Mouse (Mus musculus): Measurements from ENCODE around the gene Opcml. TPM values are rescaled to one million over a fixed set of nuclear protein-coding genes. Genes with fewer than 3 reads are reported as not detected.

Opcml gene
- total RNA-seq, 2 experiments from 2014 or later: 1.0 to 1.5 TPM

DNA sequence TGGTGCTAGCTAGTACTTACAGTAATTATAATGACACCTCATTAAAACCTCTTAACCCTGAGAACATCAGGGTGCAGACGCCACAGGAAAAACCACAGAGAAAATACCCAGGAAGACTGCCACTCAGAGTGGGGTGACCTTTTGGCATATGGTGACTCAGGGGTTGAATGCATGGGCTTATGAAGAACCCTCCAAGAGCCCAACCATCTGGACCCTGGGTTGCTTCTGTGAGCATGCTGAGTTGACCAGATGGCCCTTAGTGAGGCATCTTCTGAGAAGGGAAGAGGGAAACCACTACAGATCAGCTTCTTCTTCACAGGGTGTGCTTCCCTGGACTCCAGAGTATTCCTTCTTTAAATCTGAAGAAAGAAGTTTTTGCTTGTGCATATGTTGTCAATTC lies 418.1 kb downstream of the Opcml start:
- Histone ChIP-seq H3K4me3 (no peak overlapping the region), H3K27ac (no peak overlapping the region)
- TF ChIP-seq CTCF (IDR thresholded peaks at IDR 0.05): no peak
- intact Hi-C loops (cut with DNase I): no loop called here
- no peak for DNase-seq

DNA sequence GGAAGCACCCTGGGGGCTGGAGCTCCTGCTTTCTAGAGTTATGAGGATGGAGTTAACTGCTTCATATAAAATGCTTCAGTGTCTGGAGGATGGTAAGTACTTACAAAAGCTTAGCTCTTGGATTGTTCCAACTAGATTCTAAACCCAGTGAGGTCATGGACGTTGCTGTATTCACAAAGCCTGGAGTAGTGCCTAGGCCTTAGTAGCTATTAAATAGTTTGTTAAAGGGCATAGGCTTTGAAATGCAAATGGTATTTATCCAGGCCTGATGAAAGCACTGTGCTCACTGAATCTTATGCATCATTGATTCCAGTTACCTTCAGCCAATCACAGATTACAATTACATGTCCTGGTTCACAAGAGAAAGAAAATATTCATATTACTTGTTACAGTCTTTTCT lies 421.3 kb downstream of the Opcml start:
- intact Hi-C loops (cut with DNase I): no loop called here
- DNase-seq: no peak
- no peak overlapping the region for H3K4me3 ChIP-seq
- TF ChIP-seq CTCF (IDR thresholded peaks at IDR 0.05): no peak
- H3K27ac ChIP-seq: no peak overlapping the region

DNA sequence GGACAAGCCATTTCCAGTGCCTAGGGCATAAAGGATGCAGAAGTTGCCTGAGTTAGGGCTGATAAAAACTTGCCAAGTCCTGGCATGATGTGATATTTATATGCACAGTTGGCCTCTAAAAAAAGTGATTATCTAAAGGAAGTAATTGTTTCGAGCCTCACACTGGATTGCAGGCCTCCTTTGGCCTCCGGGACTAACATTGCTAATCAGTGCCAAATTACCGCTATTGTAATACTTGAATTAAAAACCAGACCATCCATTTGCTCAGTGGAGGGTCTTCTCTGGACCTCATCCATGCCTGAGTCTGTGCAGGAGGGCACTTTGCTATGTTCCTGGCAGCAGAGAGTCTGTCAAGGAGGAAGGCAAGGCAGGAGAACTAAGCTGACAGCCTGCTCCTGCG lies 423.3 kb downstream of the Opcml start:
- Histone ChIP-seq H3K4me3 (no peak overlapping the region), H3K27ac (no peak overlapping the region)
- TF ChIP-seq CTCF (IDR thresholded peaks at IDR 0.05): no peak
- intact Hi-C loops (cut with DNase I): no loop called here
- no peak for DNase-seq

DNA sequence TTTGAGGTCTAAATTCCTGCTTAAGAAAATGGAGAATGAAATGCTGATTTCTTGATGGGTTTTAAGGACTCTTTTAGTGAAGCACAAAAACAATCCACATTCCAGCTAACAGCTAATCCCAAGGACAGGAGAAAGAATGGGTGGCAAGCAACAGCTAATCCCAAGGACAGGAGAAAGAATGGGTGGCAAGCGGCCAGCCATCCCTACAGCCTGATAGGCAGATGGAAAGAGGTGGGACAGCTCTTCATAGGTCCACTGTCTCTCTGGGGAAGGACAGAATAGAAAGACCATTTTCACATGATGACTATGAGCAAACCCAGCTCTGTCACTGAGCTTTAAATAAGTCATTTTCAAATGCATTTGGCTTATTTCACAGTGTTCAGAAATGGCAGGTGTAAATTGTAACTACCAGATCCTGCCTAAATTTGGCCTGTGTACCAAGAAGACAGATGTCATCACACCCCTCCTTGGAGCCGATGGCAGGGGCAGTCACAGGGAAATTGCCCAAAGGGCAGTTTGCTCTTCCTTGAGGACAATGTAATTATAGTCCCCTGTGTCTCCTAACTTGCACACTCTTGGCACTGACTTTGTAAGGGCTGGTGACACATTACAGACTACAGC lies 427.6 kb downstream of the Opcml start:
- no peak for TF ChIP-seq CTCF (IDR thresholded peaks at IDR 0.05)
- DNase-seq: no peak
- H3K4me3 ChIP-seq: no peak overlapping the region
- intact Hi-C loops (cut with DNase I): no loop called here
- no peak overlapping the region for H3K27ac ChIP-seq

DNA sequence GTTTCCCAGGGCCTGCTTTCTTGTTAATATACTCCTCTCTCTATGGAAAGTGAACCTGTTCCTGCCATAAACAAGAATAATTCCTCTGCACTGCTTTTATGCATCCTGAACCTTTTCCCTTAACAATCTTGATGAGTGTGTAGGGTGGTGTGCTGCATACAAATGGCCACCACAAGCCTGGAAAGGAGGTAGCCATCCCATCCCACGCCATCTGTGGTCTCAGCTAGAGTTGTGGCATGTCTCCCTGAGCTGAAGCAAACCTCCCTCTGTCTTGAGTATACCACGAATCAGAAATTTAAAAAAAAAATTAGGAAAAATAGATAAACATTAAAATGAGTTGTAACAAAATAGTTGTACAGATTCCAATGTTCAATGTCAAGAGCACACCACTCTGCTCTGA lies 432.2 kb downstream of the Opcml start:
- no peak overlapping the region for H3K27ac ChIP-seq
- no peak for TF ChIP-seq CTCF (IDR thresholded peaks at IDR 0.05)
- intact Hi-C loops (cut with DNase I): no loop called here
- H3K4me3 ChIP-seq: no peak overlapping the region
- no peak for DNase-seq

DNA sequence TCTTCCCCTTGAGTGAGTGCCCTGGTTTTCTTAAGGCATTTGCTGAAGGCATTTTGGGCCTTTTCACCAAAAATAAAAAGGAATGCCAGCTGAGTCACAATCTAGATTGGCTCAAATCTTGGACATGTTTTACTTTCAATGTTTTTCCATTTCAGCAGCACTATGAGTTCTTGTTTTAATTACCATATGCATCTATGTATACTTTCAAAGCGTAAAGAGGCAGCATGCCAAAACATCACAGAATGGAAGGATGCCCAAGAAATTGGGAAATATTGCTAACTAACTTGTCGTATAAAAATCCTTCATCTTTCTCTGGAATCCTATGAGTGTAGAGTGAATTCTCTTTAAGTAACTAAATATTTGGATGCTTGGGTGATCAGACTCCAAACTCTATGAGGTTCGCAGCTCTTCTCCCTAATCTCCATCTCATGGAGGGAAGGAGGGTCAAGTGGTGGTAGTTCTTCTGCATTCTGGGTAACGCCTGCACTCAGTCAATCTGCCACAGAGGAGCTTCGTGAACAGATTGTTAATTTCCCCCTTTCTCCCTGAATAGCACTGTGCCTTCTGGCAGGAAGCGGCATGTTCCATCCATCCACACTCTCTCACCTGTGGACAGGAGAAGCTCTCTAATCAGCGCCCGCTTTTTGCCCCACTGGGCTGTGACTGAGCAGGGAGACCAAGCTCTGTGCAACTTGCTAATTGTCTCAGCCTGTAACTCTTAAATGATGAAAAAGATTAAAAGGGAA lies 435.4 kb downstream of the Opcml start:
- intact Hi-C loops (cut with DNase I): no loop called here
- no peak for DNase-seq
- TF ChIP-seq CTCF (IDR thresholded peaks at IDR 0.05): no peak
- Histone ChIP-seq H3K27ac (no peak overlapping the region), H3K4me3 (no peak overlapping the region)

DNA sequence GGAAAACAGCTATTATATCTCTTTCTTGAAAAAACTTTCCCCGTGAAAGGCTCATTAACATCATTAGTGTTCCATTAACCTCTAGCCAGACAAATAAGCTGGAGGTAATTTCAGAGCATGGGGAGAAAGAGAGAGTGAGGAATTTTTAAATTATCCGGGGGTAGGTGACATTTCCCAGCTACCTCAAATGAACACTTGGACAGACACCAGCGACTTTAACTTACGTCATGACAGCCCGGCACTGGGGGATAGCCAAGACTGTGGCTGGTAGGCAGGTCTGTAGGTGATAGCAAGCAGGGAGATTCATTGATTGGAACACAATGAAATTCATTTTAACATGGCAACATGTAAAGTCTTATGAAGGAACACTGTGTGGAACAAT lies 436.0 kb downstream of the Opcml start:
- no peak for TF ChIP-seq CTCF (IDR thresholded peaks at IDR 0.05)
- Histone ChIP-seq H3K4me3 (no peak overlapping the region), H3K27ac (no peak overlapping the region)
- intact Hi-C loops (cut with DNase I): no loop called here
- no peak for DNase-seq

DNA sequence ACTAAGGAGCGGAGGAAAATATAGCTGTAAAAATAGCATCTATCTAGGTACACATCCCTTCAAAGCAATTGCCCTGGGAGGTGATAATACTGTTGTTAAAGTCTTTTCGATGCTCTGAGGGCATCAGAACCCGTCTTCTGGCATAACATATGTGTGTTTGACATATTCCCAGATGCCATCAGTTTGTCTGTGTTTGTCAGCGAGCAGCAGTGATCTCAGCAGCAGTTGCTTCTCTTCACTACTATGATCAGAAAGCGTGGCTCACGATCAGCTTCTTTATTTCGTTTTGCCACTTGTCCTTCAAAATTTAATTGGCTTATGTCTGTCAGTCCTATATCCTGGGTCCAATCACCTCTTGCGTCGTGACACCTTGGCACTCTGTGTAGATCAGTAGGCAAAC lies 447.9 kb downstream of the Opcml start:
- intact Hi-C loops (cut with DNase I): no loop called here
- Histone ChIP-seq H3K27ac (no peak overlapping the region), H3K4me3 (no peak overlapping the region)
- TF ChIP-seq CTCF (IDR thresholded peaks at IDR 0.05): no peak
- no peak for DNase-seq

DNA sequence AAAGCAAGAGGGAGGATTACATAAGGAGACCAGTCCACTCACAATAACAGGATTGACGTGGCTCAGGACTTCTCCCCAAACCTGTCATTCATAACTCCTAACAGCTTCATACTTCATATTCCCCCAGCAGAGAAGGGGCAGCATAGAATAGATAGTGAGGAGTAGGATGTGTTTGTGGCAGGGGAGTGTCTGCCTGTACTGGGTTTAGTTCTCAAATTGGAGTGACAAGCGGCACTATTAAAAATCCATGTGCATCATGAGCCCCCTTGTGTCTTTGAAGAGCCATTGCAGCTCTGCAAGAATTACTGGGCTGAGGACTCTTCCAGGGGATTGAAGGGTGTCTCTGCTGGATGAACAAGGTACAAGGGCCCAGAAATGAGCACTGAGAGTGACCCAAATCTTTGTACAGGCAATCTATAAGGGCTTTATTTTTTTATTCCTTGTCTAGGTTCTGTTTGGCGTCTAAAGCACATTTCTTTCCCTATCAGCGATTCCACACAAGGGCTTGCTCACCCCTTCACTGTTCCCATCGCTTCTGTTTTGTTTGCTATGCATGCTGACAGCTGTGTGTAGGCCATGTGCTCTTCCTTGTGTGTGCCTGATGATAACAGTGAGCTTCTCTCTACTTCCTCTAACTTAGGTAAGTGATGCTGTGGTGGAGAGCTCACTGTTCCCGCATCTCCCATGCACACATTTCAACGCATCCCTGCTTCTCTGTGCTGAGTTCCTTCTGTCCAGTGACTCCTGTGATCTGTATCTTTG lies 457.3 kb downstream of the Opcml start:
- Histone ChIP-seq H3K27ac (no peak overlapping the region), H3K4me3 (no peak overlapping the region)
- peak; percentile 64 for TF ChIP-seq CTCF (IDR thresholded peaks at IDR 0.05)
- DNase-seq: no peak
- intact Hi-C loops (cut with DNase I): loop anchor here (1.0 kb wide), 2 partner anchors 834 to 838 kb away; no protein-coding TSS in a partner anchor

DNA sequence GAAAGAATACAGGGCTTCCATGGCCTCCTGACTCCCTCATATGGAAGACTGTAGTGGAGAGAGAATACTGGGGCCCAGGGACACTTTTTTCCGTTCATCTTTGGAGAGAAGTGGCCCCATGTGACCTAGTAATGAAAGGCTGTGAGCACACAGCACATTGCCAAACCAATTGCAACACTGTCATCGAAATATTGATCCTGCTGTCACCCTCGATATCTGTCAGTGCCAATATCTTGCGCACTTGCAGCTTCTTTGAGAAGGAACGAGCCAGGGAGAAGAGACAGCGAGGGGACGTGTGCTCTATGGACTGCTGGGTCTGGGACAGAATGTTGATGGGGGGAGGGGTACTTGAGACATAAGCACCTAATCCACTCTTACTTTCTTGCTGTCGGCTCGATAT lies 460.8 kb downstream of the Opcml start:
- intact Hi-C loops (cut with DNase I): no loop called here
- TF ChIP-seq CTCF (IDR thresholded peaks at IDR 0.05): no peak
- Histone ChIP-seq H3K27ac (no peak overlapping the region), H3K4me3 (no peak overlapping the region)
- no peak for DNase-seq

DNA sequence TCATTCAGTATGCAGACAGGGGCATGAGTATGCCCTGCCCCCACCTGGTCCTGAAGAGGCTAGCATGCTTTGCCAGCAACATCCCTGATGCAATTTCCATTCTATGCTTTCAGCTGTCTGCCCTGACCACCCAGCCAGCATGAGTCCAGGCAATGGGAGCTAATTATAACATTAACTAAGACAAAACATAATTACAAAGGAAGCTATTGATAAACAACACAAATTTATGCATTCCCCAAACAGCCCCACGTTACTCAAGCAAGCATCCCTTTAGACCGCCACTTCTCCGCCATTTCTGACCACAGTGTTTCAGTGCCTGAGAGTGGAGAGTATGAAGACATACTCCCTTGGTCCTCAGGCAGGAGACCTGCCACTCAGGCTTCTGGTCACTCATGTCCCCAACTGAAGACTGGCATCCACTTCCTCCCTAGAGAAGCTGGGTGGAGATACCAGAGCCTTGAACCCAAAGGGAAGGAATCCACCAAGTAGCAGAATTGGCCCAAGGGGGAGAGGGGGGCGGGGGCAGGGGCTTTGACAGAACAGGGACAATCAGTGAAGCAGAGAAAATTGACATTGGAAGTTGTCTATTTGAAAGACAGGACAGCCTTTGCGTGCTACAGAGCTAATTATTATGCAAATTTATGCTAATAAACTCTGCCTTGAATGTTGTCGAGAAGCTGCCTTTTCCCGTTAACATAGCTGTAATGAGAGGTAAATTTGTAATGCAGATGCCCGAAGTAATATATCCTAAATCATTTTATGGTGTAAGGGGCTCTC lies 464.7 kb downstream of the Opcml start:
- H3K27ac ChIP-seq: no peak overlapping the region
- DNase-seq: no peak
- H3K4me3 ChIP-seq: no peak overlapping the region
- intact Hi-C loops (cut with DNase I): no loop called here
- TF ChIP-seq CTCF (IDR thresholded peaks at IDR 0.05): no peak

DNA sequence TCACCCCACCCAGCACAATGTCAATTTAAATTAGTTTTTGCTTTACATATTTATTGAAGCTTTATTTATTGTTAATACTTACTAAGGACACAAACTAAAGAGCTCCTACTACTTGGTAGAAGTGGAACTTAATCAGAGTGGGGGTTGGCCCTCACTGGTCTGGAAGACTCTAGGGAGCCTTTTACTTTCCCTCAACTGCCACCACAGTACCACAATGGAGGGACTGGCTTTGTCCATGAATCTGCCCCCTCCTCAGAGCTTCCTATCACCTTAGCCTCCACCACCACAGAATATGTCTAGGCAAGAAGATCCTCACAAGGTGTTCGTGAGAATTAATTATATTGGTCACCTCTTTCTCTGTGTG lies 465.3 kb downstream of the Opcml start:
- TF ChIP-seq CTCF (IDR thresholded peaks at IDR 0.05): no peak
- no peak for DNase-seq
- Histone ChIP-seq H3K27ac (no peak overlapping the region), H3K4me3 (no peak overlapping the region)
- intact Hi-C loops (cut with DNase I): no loop called here

All from gastrocnemius, adult 2 months (tissue).